Mouse (Mus musculus): Measurements from ENCODE around the gene Mgme1.

DNA sequence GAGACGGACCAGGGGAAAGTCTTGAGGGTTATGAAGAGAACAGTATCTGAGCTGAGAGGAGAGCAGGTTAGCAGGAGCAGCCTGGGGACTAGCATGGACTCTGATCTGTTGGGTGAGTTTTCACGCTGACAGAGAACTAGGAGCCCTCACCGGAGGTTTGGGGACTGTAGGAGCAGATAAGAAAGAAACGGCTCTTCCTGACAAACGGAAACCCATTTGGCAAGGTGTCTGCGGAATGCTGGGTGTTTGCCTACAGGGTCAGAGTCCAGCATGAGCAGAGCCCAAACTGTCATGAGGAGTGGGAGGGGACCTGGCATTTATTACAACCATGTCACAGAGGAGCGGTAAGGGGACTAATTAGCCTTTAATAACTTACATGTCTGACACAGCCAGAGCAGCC lies 40.0 kb upstream of the Mgme1 start:
- TF ChIP-seq CTCF (conservative IDR thresholded peaks at IDR 0.05; ENCODE audit: low read length): no peak
- no peak for TF ChIP-seq POU5F1 (IDR thresholded peaks at IDR 0.05; ENCODE audit: borderline replicate concordance, low read length)

Data from E14TG2a.4 (cell line).